Mouse (Mus musculus) E14TG2a.4 (cell line): ENCODE measurements around the gene Mphosph9.

Experiments
- CTCF ChIP-seq: conservative IDR thresholded peaks from 2 replicates; pipeline ENCODE4 v1.5.1; 2014; ENCODE audit warnings: low read length
- NANOG ChIP-seq: IDR thresholded peaks from 2 replicates; pipeline ENCODE4 v1.6.1; 2014; ENCODE audit warnings: borderline replicate concordance, low read length, mixed read lengths
- POU5F1 ChIP-seq: IDR thresholded peaks from 2 replicates; pipeline ENCODE4 v1.6.1; 2014; ENCODE audit warnings: low read length, borderline replicate concordance

DNA sequence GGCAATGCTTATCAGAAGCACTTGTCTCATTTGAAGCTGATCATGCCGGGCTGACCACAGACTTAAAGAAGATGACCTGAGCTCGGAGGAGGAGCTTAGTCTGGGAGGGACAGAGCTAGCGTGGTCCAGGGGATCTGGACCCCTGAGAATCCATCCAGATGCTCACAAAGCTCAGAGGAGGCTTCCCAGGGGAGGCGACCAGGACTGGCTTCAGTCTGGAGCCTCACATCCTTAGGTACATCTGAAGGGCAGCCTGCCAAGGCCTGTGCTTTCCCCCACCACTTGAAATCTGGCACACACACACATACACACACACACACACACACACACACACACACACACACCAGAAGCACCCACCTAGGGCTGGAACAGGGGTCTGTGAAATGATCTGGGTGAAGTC is 125.7 kb downstream of the Mphosph9 start:
- TF ChIP-seq CTCF: no peak
- no peak for TF ChIP-seq POU5F1
- TF ChIP-seq NANOG: no peak
